Mouse (Mus musculus) skeletal muscle tissue, adult 2 months (tissue): ENCODE data around the gene Hebp1.

Experiments used
- DNase-seq: peaks from one replicate; pipeline ENCODE4 v3.0.0-alpha.2; 2012; ENCODE audit warnings: low read depth, low spot score

Hebp1 gene

DNA sequence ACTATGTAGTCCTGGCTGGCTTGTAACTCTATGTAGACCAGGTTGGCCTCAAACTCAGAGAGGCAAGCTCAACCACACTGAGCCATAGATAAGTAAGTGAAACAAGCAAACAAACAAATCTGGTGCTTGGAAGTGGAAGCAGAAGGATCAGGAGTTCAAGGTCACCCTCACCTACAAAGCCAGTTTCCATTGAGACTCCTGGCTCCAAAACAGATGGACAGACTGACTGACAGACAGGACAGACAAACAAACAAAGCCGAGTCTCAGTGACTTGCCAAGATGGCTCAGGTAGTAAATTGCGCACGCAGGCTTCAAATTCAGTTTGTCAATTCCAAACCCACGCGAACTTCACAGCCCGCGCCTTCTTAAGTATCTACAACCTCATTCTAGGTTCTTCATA is 376 bp downstream of the Hebp1 start:
- DNase-seq = no peak

DNA sequence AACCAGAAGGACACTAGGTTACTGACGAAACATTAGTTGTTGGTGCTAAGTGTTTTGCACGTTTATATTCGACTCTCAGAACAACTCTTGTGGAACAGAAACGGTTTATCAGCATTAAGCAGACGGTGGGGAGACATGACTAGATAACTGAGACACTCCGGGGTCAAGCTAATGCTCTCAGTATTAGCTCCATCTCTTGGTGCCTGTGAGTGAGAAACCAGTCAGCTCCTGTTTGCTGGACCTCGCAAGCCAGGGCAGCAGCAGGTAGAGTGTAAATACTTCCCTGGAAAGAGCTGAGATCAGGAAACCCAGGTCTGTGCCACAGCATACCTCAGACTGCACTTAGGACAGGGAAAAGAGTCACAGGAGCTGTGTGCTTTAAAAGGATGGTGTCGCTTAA is 1.1 kb downstream of the Hebp1 start:
- DNase-seq = no peak

DNA sequence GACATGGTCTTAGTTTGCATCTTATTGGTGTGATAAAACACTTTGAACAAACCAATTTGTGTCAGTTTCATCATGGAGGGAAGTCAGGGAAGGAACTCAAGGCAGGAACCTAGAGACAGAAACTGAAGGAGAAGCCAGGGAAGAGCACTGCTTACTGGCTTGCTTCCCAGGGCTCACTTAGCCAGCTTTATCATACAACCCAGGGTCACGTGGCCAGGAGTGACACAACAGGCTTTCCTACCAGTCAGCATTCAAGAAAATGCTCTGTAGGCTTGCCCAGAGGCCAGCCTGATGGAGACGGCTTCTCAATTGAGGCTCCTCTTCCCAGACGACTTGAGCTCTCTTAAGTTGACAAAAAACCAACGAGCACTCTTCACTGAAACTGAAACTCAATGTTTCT is 2.9 kb downstream of the Hebp1 start:
- no peak for DNase-seq

DNA sequence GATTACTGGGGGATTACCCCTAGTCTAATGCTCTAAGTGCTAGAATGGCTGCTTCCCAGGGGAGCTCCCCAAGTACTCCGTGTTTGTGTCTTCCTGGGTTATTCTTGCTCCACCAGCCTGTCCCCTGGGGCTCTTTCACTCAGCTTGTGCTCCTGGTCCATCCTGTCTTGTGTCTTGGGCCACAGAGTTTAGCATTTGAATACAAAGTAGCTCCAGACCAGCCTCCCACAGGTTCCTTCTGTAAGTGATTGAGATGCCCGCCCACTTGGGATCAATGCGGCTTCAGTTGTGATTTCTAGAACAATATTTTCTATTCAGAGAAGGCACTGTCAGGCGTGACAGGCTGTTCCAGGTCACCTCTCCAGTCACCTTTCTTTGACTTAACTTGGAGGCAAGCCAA is 4.1 kb downstream of the Hebp1 start:
- DNase-seq = no peak

DNA sequence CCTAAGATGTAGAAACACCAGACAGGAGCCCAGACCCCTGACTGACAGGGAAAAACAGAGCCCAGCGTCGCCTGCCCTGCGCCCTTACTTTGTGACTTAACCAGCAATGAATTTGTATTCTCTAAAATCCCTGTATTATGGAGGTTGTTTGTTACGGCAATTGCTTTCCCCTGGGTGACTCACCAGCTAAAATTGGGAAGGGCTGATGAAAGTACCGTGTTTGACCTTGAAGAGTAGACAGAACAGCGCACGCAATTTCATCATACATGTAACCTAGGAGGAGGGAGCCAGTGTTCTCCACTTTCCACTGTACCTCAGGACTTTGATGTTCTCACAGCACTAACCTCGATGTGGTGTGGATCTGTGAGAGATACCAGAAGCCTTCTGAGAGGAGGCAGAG is 4.8 kb downstream of the Hebp1 start:
- DNase-seq = no peak

DNA sequence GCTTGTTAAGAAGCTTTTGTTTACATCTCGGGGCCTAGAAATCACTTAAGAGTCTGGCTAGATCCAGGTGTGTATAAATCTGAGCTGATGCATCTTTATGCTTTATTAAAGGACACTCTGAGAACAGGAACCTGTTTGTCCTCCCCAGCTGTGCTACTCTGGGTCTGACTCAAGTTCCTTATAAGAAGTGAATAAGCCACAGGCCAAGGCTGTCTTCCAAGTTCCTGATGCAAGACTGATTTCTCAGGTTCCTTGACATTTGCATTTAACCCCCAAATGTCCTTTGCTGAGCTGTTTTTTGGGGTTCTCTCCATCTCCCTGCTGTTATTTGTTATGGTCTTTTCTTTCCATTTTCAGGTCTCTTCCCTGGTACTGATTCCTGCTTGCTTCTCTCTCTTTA is 5.9 kb downstream of the Hebp1 start:
- no peak for DNase-seq

DNA sequence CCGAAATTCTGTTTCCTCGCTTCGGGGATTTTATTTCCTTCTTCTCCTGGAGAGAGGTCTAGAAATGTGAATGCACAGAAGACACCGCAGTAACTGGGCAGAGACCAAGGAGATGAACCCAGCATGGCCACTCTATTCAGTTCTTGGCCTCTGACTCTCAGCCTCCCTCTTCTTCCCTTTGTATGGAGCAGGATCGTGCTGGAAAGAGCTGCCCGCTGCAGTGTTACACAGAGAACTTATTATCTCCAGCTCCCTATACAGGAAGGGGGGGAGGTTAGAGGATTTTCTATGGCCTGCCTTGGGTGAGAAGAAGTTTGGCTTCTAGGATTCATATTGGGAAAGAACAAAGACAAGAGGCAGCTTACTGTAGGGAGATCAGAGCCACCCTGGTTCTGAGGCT is 7.7 kb downstream of the Hebp1 start:
- DNase-seq = no peak

DNA sequence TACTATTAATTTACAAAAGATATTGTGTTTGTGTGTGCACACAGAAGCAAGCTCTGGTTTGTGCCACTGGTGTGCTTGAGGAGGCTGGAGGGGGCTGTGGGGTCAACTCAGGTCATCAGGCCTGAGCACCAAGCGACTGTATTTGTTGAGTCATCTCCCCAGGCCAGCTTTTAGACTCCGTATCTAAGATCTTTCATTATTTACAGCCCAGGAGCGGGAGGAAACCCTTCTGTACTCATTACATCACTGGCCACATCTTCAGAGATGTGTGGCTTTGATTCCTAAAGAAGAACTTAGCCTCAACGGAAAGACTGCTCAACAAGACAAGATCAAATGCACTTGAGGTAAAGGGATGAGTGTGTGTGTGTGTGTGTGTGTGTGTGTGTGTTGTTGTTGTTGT is 9.2 kb downstream of the Hebp1 start:
- DNase-seq = no peak

DNA sequence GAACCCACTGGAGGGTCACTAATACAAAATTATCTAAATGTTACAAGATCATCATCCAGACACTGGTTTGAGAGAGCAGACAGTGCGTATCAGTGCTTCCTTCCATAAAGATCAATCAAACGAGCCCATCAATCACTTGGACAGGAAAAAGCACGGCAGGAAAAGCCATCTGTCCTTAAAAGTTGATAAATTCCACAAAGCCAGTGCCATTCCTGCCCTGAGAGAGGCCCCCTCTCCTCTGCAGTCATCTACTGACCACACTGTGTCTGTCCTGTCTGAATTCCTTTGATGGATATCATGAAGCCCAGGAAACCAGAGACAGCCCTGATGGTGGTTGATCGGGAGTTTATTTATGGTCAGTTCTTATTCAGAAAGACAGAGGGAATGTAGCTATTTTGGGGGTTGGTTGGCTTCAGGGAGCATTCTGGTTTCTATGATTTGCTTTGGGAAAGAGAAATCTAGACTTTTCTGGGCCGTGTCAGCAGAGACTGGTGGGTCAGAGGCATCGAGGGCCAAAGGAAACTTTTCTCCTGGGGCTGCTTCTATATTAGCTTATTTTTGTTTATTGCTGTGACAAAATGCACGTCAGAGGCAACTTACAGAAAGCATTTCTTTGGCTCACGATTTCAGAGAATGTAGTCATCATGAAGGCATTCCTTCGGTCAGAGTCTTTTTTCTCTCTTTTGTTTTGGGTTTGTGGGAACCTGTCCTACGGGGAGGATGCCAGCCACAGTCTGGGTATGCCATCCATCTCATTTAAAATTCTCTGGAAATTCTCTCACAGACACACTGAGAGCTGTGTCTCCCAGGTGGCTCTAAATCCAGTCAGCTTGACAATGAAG is 10.5 kb downstream of the Hebp1 start:
- DNase-seq = no peak

DNA sequence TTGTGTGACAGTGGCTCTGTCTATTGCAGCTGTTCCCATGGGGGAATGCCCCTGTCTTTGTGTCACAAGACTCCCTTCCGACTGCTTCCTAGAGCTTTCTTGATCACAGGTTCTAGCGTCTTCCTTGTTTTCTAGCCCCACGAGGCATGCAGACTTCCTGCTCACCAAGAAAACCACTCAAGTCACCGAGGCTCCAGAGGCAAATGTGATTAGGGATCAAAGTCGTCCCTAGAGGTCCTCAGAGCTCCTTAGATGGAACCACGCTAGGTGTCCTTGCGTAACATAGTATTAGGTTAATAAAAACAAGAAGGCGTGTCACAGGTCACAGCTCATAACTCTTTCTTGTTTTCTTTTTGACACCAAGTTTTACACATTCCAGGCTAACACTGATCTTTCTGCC is 13.9 kb downstream of the Hebp1 start:
- no peak for DNase-seq

DNA sequence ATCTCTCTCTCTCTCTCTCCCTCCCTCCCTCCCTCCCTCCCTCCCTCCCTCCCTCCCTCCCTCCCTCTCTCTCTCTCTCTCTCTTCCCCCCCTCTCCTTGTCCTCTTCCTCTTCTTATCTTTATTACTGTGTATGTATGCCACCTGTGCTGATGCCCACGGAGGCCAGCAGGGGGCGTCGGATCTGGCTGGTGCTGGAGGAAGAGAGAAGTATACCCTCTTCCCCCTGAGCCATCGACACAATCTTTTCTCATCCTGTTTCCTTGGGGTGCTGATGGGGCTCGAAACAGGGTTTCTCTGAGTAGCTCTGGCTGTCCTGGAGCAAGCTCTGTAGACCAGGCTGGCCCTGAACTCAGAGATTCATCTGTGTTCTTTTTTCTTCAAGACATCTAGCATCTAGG is 14.9 kb downstream of the Hebp1 start:
- no peak for DNase-seq

DNA sequence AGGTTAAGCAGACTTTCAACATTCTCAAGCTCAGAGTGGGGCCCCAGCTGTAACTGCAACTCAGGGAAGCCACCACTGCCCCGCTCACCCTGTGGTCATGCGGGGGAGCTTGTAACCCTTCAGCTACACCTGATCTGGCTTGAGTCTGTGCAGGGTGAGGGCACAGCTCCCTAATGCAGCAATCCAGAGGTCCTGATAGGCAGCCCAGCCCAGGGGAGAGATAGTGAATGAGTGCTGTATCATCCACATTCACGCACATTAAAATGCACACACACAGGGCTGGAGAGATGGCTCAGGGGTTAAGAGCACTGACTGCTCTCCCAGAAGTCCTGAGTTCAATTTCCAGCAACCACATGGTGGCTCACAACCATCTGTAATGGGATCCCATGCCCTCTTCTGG is 19.2 kb downstream of the Hebp1 start:
- no peak for DNase-seq

DNA sequence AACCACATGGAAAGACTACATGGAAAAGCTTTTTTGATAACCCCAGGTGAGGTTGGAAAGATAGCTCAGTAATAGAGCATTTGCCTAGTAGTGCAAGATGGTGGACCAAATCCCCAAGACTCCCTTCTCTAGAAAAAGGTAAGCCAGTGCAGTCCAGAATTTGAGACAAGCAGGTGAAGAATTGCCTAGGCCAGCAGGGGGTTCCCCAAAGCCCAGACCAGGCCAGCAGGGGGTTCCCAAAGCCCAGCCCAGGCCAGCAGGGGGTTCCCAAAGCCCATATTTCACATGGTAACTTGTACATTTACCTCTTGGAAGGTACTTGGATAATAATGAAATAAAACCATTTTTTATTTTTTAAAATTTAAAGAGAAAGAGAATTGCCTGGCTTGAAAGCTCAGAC is 20.6 kb downstream of the Hebp1 start:
- no peak for DNase-seq

DNA sequence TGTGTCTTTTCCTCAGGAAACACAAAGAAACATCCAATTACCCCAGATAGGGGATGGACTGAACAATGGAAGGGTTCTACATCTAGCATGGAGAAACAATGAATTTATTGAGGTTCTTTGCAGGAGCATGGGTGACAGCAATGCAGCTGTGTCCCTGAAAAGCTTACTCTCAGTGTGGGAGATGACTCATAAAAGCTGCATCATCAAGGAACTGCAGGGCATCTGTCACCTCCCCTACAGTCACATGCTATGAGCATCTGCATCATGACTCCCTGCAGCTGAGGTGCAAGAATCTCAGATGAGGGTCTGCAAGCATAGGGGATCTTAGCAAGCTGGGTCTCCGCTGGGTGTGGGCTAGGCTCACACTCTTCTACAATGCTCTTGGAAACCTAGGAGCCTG is 22.8 kb downstream of the Hebp1 start:
- DNase-seq = no peak

DNA sequence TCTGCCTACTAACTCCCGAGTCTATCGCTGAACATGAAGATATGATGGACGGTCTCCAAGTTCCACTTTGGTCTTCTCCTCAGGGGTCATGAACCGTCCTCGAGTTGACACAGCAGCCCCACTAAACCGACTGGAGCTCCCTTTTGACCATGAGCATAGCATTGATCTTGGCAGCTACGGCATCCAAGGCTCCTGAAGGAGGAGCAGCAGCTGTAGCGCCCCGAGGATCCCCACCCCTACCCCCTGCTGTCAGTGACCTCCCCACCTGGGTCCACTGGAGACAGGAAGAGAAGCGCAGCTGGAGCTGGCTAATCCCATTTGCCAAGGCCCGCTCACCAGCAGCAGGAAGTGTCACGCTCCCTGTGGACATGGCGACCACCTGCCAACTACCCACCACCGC is 26.1 kb downstream of the Hebp1 start:
- DNase-seq = no peak

DNA sequence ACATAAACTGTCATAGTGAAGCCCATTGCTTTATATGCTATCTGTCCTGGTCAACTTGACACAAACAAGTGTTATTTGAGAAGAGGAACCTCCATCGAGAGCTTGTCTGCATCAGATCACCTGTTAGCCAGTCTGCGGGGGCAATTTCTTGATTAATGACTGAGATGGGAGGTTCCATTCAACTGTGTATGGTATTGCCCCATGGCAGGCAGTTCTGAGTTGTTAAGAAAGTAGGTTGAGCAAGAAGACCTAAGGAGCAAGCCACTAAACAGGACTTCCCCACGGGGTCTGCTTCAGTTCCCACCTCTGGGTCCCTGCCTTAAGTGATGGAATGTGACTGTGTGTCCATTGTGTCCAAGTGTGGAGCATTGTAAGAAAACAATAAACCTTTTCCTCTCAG is 28.6 kb downstream of the Hebp1 start:
- no peak for DNase-seq

DNA sequence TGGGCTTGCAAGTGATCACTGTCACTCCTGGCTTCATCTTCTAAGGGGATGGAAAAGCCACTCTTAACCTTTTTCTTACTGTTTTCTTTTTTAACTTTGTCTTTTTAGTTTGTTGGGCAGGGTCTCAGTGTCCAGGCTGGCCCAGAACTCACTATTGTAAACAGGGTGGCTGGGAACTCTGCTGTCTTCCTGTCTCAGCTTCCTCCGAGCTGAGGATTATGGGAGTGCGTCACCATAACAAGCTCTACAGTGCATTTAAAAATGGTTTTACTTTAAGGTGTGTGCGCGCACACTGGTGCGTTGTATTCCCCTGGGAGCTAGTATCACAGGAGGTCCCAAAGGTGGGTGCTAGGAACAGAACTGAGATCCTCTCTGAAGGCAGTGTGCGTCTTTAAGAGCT is 29.4 kb downstream of the Hebp1 start:
- no peak for DNase-seq

DNA sequence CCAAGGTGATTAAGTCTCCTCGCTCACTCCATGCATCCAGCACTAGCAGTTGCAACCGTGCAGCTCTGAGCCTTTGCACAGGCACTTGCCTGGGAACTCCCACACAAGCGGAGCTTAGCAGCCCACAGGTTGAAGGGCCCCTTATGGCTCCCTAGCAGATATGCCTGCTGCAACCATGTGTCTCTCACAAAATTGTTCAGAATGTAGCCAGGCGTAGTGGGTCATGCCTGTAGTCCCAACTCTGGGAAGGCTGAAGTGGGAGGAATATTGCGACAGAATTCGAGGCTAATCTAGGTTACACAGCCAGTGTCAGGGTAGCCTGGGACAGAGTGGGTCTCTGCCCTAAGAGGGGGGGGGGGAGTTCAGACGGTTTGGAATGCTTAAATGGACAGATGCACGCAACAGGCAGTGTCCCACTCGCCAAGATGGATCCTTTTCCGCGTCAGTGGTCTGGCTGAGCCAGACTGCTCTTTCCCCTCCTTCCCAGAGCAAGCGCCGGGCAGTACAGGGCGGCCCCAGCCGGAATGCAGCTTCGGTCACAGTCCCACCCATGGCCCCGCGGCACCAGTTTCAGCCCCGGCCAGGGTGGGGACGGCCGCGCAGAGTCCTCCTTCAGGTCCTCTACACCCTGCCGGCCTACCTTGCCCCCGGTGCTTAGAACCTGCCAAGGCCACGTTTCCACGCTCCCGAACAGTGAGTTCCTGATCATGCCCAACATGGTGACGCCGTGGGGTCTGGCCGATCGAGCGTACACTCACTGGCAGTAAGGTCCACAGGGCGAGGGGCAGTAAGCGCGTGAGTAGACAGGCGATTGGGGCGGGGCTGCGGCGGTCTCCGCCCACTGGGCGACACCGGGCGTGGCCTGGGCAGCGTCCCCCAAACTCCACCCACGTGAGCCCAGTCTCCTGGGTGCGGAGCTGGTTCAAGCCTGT is 30.2 kb downstream of the Hebp1 start:
- DNase-seq = peak; percentile 69

DNA sequence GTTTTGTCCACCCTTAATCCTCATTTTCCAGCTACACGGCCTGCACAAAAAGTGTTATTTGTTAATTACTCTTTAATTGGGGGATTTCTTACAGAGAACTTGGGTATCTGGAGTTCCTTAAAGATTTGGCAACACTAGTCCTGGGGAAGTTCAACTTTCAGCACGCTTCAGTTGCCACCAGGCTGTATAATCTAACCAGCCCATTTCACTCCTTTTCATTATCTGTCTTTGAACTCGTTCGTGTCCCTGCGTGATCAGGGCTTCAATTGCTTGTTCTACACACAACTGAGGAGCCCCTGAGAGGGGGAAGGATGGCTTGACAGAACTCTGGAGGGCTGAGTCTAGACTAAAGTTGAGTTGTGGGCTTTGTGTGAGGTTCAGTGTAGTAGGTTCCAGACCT is 31.1 kb downstream of the Hebp1 start:
- DNase-seq = no peak

DNA sequence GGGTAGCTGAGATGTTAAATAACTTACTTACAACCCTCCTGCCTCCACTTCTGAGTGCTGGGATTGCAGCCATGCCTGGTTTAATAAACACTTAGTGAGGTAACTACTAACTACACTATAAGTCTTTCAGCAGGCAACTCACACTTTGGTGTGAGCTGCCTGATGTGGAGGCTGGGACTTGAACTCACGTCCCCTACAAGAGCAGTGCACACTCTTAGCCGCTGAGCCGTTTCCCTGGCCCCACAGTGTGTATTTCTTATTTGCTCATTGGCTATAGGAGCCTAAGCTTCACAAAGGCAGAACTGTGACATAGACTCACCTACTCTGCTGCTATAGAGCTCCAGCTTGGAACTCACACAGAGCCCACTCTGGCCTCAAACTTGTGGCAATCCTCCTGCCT is 31.6 kb downstream of the Hebp1 start:
- DNase-seq = no peak

DNA sequence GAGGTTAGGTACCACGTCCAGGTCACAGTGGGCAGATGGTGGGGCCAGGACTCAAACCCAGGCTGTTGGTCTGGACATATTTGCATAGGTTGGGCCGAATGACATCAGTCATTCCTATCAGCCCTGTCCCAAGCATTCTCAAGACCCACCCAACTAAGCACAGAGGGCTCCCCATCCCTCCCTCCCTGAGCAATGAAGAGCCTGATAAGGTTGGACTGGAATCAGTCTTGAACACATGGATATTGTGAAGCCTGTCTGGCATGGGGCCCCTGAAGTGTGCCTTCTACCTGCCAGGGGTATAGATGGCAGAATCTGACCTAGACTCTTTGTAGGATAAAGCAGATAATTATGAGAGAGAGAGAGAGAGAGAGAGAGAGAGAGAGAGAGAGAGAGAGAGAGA is 32.1 kb downstream of the Hebp1 start:
- DNase-seq = no peak

DNA sequence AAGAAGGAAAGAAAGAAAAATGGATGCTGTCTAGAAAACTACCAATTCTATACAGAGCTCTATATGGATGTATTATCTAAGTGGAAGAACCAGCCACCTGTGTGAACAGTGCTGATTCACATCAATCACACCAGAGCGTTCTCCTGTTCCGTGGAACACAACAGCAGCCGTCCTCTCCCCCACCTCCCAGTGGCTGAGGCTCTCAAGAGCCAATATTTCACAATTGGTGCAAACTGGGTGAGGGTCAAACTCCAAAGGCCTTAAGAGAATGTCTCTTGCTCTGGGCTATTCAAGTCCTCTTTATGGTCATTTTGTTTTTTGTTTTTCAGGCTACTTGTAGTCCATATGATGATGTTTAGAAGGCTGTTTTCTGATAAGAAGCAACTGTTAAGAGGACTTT is 32.6 kb downstream of the Hebp1 start:
- no peak for DNase-seq

DNA sequence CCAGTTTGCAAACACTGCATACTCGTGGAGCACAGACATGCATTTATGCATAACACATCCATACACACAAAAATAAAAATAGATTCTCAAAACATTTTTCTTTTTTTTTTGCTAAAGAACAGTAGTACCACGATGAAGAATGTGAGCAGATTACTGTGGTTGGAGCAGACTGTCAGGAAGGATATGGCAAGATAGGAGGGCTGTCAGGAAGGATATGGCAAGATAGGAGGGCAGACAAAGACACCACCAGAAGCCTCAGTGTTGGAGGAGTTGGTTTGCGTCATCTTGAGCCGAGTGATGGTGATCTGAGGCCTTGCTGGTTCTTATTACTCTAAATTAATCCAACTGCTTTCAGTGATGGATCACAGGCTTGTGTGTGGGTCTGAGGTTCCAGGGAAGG is 35.0 kb downstream of the Hebp1 start:
- no peak for DNase-seq
